Mouse (Mus musculus) cerebellum, adult 9-11 months (tissue): Measurements from ENCODE around the gene Gas6.

Source experiments
- DNase-seq: peaks from one replicate; pipeline ENCODE4 v3.0.0; 2022

The Gas6 gene

GRCm38 (mm10) chr8:13459431-13459830 lies 34.9 kb downstream of the Gas6 start:
- no peak for DNase-seq

DNA sequence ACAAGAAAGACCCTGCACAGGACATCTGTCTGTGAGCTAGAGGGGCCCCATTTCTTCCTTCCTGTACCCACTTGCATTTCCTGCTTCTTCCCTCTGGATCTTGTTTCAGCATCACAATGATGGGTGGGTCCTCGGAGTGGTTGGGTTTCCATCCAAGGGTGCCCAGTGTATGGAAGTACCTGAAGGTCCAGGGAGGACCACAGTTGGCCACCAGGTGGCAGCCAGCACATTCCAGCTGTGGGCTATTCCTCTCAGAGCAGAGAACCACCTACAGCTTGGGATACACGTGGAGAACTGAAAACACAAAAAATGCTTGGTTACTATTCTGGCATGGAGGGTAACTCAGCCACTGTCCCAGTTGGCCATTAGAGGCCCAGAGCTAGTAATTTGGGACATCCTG lies 39.0 kb downstream of the Gas6 start:
- no peak for DNase-seq

DNA sequence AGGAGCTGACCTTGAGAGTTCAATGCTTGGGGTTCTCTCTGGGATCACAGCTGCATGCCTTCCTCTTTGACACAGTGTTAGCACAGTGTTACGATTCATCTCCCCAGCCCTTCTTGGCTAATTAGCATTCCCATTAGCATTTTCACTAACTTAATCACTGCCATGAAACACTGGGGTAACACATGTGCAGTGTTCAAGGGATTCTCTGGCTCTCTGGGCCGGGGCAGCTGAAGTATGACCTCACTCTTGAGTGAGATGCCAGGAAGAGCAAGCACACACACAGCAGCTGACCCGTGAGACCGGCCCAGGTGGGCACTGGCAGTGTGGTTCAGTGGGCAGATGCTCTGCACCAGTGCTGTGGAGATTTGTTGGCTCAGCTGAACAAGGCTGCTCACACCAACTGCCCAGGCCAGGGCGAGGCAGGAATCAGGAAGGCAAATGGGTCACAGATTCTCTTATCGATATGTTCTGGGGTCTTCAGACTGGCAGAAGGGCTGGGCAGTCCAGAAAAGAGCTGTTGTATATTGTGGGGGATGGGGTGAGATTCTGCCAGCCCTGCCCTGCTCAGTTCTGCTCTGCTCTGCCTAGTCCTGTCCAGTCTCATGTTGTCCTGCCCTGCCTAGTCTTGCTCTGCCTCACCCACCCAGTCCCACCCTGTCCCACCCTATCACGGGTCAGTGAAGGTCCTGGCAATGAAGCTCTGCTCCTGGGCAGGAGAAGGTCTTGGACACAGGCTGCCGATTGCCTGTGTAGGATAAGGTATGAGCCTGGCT lies 39.8 kb downstream of the Gas6 start:
- no peak for DNase-seq

DNA sequence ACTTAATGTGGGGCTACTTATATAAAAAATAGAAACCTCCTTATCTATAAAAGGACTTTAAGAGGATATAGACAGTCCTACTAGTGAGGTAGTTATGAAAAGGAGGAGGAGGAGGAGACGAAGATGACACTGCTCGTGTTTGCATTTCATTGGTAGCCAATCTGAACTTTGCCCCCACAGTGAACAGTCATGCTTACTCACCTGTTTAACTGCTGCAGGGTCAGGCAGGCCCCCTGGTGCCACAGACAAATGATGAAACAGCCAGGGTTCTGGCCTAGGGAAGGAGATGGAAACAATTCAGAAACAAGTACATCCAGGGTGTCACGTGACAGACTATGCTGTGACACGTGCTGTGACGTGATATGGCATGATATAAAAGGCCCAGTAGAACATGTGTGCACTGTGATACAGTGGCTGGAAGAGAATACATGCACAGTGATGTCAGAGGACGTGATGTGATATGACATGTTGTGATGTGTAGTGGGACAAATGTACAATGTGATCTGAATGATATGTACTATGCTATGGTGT lies 42.5 kb downstream of the Gas6 start:
- DNase-seq = no peak

- DNase-seq = no peak
Observed at GRCm38 (mm10) chr8:13448145-13448544, 46.1 kb downstream of the Gas6 start.

DNA sequence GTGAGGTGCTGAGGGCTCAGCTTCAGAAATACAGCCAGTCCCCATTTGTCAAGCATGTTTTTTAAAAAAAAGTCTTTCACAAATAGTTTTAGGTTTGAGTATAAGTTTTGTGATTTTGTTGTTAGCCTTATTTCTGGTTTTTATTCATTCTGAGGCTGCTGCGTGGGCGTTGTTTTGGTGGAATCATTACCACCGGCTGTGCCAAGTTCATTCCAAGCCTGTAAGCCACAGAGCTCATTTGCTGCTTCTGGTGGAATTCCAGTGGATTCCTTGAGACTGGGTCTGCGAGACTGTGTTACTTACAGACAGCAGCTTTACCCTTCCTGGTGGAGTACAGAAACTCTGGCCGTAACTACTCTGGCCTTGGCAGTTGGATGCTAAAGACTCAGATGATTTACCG lies 47.8 kb downstream of the Gas6 start:
- DNase-seq = no peak

DNA sequence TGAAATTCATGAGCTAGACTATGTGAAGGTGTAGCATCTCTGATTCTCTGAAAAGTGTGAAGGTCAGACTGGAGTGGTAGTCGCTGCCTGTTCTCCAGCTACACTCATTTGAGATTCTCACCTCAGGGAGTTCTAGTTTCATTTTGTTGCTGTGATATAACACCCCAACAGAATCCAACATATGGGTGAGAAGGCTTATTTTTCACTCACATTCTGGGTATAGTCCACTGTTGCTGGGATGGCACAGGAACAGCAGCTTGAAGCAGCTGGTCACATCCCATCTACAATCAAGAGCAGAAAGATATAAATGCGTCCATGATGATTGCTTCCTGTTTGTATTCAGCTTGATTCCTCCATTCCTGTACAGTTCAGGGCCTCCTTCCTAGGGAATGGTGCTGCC lies 52.1 kb downstream of the Gas6 start:
- DNase-seq = no peak

DNA sequence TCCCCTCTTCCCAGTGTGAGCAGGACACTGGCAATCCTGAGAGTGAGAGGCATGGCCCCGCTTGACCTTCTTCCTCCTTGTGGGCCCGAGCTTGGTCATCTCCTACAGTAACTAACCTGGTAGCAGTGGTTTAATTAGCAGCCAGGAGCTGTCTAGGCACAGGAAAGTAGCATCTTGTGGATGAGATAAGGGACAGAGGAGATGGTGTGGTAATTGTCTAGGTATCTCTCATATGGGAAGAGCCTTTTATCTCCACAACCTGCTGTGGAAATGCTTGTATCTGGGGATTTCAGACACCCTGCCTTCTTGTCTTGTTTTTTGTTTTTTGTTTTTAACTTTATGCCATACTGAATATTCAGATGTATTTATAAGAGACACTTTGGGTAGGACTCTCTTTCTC lies 56.8 kb downstream of the Gas6 start:
- DNase-seq = no peak

DNA sequence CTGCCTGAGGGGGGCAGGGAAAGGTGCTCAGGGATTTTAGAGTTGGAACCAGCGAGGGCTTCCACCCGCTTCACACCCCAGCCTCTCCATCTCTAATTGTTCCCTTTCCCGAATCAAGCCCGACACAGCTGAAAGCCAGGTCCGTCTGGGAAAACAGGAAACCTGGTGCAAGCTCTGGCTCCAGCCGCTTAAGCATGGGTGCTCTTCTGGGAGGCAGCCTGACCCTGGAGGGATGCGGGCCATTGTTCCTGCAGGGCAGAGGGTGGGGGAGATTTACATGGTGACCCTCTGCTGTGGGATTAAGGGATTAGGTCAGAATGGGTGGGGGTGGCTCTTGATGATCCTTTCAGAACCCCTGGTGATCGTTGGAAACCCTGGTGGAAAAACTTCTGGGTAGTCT lies 58.2 kb downstream of the Gas6 start:
- no peak for DNase-seq

GRCm38 (mm10) chr8:13434889-13435288 lies 59.4 kb downstream of the Gas6 start, which contains the start of gene Tmem255b:
Gene Tmem255b (plus strand): TSS chr8:13435189.
- DNase-seq = no peak

- no peak for DNase-seq
Observed at GRCm38 (mm10) chr8:13433130-13433529, 61.2 kb downstream of the Gas6 start.

DNA sequence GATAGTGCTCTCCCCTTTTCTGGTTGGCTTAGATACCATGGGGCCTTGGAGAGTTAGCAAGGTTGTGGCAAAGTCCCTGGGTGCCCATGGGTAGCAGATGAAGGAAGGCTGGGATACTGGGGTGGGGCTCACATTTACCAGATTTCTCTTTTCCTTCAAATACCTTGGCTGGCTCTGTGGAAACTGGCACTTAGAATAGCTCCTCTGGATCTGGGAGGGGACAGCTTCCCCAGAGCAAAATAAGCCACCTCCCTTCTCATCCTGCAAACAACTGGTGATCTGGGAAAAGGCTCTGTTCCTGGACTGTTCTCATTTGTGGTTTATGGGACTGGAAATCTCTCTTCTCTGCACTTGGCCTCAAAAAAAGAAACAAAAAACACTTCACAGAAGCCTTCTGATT lies 63.4 kb downstream of the Gas6 start:
- DNase-seq = no peak

GRCm38 (mm10) chr8:13430412-13430811 lies 63.9 kb downstream of the Gas6 start:
- DNase-seq = no peak

DNA sequence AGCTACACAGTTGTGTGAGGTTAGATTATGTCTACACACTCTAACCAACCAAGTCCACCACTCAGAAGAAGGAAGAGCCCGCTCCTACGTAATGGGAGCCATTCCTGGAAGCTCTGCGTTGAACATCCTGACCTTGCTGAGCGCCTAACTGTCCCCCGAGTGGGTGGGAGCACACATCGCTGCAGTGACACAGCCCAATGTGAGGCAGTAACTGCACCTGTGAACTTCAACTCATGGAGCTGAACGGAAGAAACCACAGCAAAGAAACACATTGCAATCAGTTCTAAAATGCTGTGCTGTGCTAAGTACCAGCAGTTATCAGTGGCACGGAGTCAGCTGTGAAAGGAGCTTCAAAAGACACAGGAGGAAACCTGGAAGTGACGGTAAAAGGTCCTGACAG lies 66.1 kb downstream of the Gas6 start:
- no peak for DNase-seq

GRCm38 (mm10) chr8:13427351-13427750 lies 66.9 kb downstream of the Gas6 start:
- DNase-seq = no peak

DNA sequence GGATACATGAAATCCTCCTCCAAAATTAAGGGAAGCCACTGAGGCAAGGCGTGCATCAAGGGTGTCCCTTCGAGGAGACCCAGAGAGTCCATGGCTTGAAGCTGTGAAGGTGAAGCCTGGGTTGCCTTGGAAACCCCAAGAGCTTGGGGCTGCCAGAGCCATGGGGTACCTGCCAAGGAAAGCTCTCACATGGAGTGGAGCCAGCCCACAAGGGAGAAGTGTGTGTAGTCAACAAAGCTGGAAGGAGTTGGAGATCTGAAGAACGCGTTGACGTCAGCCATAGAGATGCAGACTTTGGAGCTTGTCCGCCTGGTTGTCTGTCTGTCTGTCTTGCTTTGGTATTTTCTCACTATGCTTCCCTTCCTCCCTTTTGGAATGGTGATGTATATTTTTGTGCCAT lies 73.3 kb downstream of the Gas6 start:
- DNase-seq = no peak

DNA sequence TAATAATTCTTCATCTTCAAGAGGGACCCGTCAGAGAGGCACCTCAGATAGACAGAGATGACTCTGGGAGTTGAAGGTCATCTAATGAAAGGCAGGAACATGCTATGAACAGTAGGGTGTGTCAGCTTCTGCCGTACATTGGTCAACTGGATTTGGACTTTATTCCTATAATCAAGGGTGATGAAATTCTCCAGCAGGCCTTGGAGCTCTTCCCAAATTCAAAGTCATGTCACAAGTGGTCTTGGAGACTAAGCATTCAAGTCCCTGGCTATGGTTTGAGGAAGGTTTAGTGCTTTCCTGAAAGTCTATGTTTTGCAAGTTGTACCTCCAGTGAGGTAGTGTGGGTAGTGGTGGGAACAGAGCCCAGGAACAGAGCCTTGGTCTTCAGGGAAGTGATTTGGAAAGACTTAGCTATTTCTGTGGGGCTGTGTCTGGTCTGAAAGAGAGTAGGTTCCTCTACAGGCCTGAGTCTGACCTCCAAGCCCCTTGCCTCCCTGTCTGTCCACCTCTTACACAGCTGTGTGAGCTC lies 75.1 kb downstream of the Gas6 start:
- DNase-seq = no peak

DNA sequence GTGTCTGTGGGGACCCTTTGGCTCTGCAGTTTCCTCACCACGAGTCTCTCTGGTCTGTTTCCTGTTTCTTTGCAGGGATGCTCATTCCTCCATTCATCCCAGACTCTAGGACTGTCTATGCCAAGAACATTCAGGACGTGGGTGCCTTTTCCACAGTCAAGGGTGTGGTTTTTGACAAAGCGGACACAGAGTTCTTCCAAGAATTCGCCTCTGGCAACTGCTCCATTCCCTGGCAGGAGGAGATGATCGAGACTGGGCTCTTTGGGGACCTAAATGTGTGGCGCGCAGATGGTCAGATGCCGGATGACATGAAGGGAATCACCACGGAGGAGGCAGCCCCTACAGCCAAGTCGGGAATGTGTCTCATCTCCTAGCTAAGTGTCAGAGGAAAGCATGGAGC lies 78.4 kb downstream of the Gas6 start:
- no peak for DNase-seq
